Mouse (Mus musculus) erythroblast, embryonic 14.5 days (primary cell): ENCODE results near the gene Efna5. TPM values are rescaled to one million over a fixed set of nuclear protein-coding genes. Genes with fewer than 3 reads are reported as not detected.

Source experiments
- H3K27me3 ChIP-seq: 2 replicates; pipeline ENCODE4 v1.6.1; 2012; ENCODE audit warnings: inconsistent platforms; ENCODE audit not compliant: control insufficient read depth
- H3K36me3 ChIP-seq: 2 replicates; pipeline ENCODE4 v1.6.1; 2012; ENCODE audit warnings: mild to moderate bottlenecking, inconsistent platforms; ENCODE audit not compliant: control insufficient read depth
- H3K4me1 ChIP-seq: 2 replicates; pipeline ENCODE4 v1.6.1; 2012; ENCODE audit warnings: inconsistent platforms; ENCODE audit not compliant: control insufficient read depth
- H3K4me3 ChIP-seq: replicated peaks from 2 replicates; pipeline ENCODE3; 2012; ENCODE audit warnings: moderate library complexity, mild to moderate bottlenecking, inconsistent platforms
- H3K9me3 ChIP-seq: 2 replicates; pipeline ENCODE4 v1.6.1; 2012; ENCODE audit warnings: low read length, inconsistent platforms, mixed read lengths; ENCODE audit not compliant: control insufficient read depth
- GATA1 ChIP-seq: IDR thresholded peaks from 2 replicates; pipeline ENCODE4 v1.6.1; 2012; ENCODE audit warnings: low read length, inconsistent platforms, mixed read lengths
- TAL1 ChIP-seq: IDR thresholded peaks from 3 replicates; pipeline ENCODE4 v1.6.1; 2012; ENCODE audit warnings: low read length, inconsistent platforms, mixed read lengths
- polyA plus RNA-seq: library from polyadenylated mRNA; stranded (reverse); fragments of >175 nt; gene quantifications from 2 replicates; pipeline ENCODE4 v1.2.3, GENCODE M21; 2012

The Efna5 gene
- polyA plus RNA-seq, 1 experiment, result not detected

DNA sequence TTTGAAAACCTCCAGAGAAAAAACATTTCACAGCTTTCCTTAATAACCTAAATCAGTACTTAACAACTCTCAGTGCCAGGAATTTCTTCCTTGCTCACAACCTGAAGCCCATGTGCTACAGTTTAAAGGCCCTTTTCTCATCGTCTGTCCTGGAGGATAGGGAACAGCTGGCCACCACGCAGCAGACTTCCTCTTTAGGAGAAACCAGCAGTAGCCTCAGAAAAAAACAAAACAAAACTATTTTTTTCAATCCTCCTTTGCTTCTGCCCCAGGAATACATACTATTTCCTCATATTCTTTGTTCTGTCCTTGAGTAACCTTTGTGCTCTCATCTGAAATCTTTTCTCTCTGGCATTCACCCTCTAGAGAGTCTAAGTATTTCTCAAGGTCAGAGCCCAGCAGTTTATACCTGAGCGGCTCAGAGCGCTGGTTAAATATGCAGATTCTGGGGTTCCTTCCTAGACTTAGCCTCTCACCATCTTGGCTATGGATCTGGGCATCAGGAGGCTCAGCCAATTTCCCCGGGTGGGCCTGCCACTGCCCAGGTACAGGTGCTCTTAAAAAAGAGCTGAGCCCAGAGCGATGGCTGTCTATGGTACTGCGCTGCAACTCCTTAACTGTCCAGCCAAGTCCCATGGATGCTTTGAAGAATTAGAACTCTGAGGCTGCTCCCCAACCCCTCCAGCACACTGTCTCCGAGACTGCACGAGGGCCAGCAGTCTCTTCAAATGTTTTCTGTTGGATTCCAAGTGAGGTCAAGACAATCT lies 306.4 kb downstream of the Efna5 start:
- TF ChIP-seq TAL1 (no peak), GATA1 (no peak)
- Histone ChIP-seq H3K27me3 (no peaks in the 10 kb centered on the region), H3K36me3 (no peaks in the 10 kb centered on the region), H3K9me3 (peaks cover 5% of the 10 kb centered on the region; the same call in 1 of the 2 replicates), H3K4me1 (no peaks in the 10 kb centered on the region), H3K4me3 (no peak overlapping the region)

DNA sequence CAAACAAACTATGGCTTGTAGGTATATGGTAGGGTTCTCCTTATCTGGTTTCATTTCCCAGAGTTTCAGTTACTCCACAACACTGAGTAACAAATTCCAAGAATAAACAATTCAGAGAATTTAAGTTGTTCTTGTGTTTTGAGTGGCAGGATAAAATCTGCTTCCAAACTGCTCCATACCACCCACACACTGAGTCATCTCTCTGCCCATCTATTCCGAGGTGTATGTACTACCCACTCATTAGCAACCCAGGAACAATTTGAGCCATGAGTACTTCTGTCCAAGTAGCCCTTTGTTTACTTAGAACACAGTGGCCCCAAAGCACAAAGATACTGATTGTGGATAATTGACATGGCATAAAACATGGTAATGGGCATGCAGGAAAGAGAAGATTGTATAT lies 311.0 kb downstream of the Efna5 start:
- TF ChIP-seq GATA1 (no peak), TAL1 (no peak)
- no peaks in the 10 kb centered on the region for H3K36me3 ChIP-seq
- H3K27me3 ChIP-seq, result no peaks in the 10 kb centered on the region
- H3K4me1 ChIP-seq, result no peaks in the 10 kb centered on the region
- no peak overlapping the region for H3K4me3 ChIP-seq
- H3K9me3 ChIP-seq, result peaks cover 12% of the 10 kb centered on the region

- peaks cover 14% of the 10 kb centered on the region for H3K9me3 ChIP-seq
- H3K4me1 ChIP-seq, result no peaks in the 10 kb centered on the region
- H3K4me3 ChIP-seq, result no peak overlapping the region
- no peaks in the 10 kb centered on the region for H3K36me3 ChIP-seq
- no peak for TF ChIP-seq TAL1
- TF ChIP-seq GATA1, result no peak
- no peaks in the 10 kb centered on the region for H3K27me3 ChIP-seq
These were observed 313.1 kb downstream of the Efna5 start for GRCm38 (mm10) chr17:62568019-62568418.

GRCm38 (mm10) chr17:62565632-62566031 lies 315.5 kb downstream of the Efna5 start:
- Histone ChIP-seq H3K36me3 (no peaks in the 10 kb centered on the region), H3K4me3 (no peak overlapping the region), H3K9me3 (peaks cover 20% of the 10 kb centered on the region), H3K27me3 (no peaks in the 10 kb centered on the region), H3K4me1 (no peaks in the 10 kb centered on the region)
- TF ChIP-seq GATA1 (no peak), TAL1 (no peak)

- no peaks in the 10 kb centered on the region for H3K27me3 ChIP-seq
- H3K4me3 ChIP-seq, result no peak overlapping the region
- peaks cover 22% of the 10 kb centered on the region for H3K9me3 ChIP-seq
- H3K36me3 ChIP-seq, result no peaks in the 10 kb centered on the region
- TF ChIP-seq GATA1, result no peak
- no peak for TF ChIP-seq TAL1
- H3K4me1 ChIP-seq, result no peaks in the 10 kb centered on the region
These were observed 318.7 kb downstream of the Efna5 start for GRCm38 (mm10) chr17:62562439-62562838.

- no peaks in the 10 kb centered on the region for H3K36me3 ChIP-seq
- H3K27me3 ChIP-seq, result no peaks in the 10 kb centered on the region
- no peak overlapping the region for H3K4me3 ChIP-seq
- H3K9me3 ChIP-seq, result peaks cover 12% of the 10 kb centered on the region; the same call in 1 of the 2 replicates
- TF ChIP-seq TAL1 (no peak), GATA1 (no peak)
- no peaks in the 10 kb centered on the region for H3K4me1 ChIP-seq
These were observed 323.9 kb downstream of the Efna5 start for GRCm38 (mm10) chr17:62557215-62557614.
